Mouse (Mus musculus): Measurements from ENCODE around the gene Coro2a.
A peak's percentile ranks its signal among the peaks of the same experiment; 100 is the strongest.
"Not testable (repeated sequence)": the region's sequence is repeated elsewhere in the genome, so short reads cannot be mapped to it uniquely, and the experiment has no call there.

Gene Coro2a

DNA sequence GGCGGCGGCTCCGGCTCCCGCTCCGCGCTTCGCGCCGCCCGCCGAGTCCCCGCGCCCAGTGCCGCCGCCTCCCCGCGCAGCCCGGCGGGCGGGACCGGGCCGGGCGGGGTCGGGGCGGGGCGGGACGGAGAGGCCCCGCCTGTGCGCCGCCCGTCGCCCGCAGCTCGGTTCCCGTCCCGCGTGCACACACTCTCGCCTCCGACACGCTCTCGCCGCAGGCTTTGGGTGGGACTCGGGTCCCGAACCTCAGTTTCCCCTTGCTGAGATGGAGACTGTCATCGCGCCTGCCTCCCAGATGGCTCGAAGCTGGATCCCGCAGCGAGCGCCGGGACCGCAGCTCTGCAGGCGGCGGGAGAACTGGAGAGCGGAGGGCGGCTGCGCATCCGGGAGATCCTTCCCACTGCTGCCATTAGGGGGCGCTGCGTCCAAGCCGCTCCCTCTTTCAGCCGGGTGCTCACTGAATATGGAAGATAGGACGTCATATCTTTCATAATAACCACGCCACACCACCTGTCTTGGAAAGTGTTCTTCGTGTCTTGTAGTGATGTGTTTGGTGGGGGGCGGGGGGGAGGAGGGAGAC lies at the start of gene Coro2a:
TSS of gene Coro2a (minus strand) at position 359 of the 580 bp plus-strand sequence.
- TF ChIP-seq CTCF (conservative IDR thresholded peaks at IDR 0.05; ENCODE audit: low read length): peak; percentile 62
- no peak for TF ChIP-seq POU5F1 (IDR thresholded peaks at IDR 0.05; ENCODE audit: borderline replicate concordance, low read length)

GRCm38 (mm10) chr4:46650086-46650753 lies 48.2 kb upstream of the Coro2a start, which contains the start of gene Tbc1d2:
Gene Tbc1d2, minus strand, starts transcription at chr4:46650209.
- TF ChIP-seq CTCF (conservative IDR thresholded peaks at IDR 0.05; ENCODE audit: low read length) (no peak), POU5F1 (IDR thresholded peaks at IDR 0.05; ENCODE audit: borderline replicate concordance, low read length) (no peak), NANOG (IDR thresholded peaks at IDR 0.05; ENCODE audit: borderline replicate concordance, low read length) (no peak)
- Histone ChIP-seq H3K4me3 (replicated peaks; ENCODE audit: low read length) (peak within 1 kb of the TSS; percentile 90), H3K36me3 (ENCODE audit: insufficient read depth, low read length) (no peaks in the 10 kb centered on the region; the same call in 1 of the 2 replicates), H3K4me1 (replicated peaks; ENCODE audit: low read depth, low read length) (peaks cover 21% of the 10 kb centered on the region), H3K9me3 (ENCODE audit: low read length) (no peaks in the 10 kb centered on the region), H3K27me3 (ENCODE audit: insufficient read depth, low read length) (peaks cover 22% of the 10 kb centered on the region)

More for the DNA sequence above, at the start of gene Coro2a:
- Histone ChIP-seq H3K27me3 (ENCODE audit: insufficient read depth, low read length) (peaks cover 67% of the 10 kb centered on the region), H3K36me3 (ENCODE audit: insufficient read depth, low read length) (0 out of 2 replicates have a peak, but pooled peaks cover 4% of the 10 kb centered on the region), H3K9me3 (ENCODE audit: low read length) (no peaks in the 10 kb centered on the region), H3K4me3 (replicated peaks; ENCODE audit: low read length) (peak within 1 kb of the TSS; percentile 85), H3K4me1 (replicated peaks; ENCODE audit: low read depth, low read length) (peaks cover 44% of the 10 kb centered on the region)

- Histone ChIP-seq H3K9me3 (ENCODE audit: low read length) (no peaks in the 10 kb centered on the region), H3K27me3 (ENCODE audit: insufficient read depth, low read length) (peaks cover 22% of the 10 kb centered on the region), H3K4me3 (replicated peaks; ENCODE audit: low read length) (peak overlapping the region; percentile 90), H3K36me3 (ENCODE audit: insufficient read depth, low read length) (peaks cover 5% of the 10 kb centered on the region; the same call in 1 of the 2 replicates), H3K4me1 (replicated peaks; ENCODE audit: low read depth, low read length) (peaks cover 21% of the 10 kb centered on the region)
- TF ChIP-seq POU5F1 (IDR thresholded peaks at IDR 0.05; ENCODE audit: borderline replicate concordance, low read length) (no peak), NANOG (IDR thresholded peaks at IDR 0.05; ENCODE audit: borderline replicate concordance, low read length) (no peak), CTCF (conservative IDR thresholded peaks at IDR 0.05; ENCODE audit: low read length) (no peak)
These were observed 47.2 kb upstream of the Coro2a start for GRCm38 (mm10) chr4:46649161-46649560.

GRCm38 (mm10) chr4:46643676-46644112 lies 41.7 kb upstream of the Coro2a start:
- peak overlapping the region; percentile 23; the same call in 1 of the 2 replicates for H3K4me3 ChIP-seq (replicated peaks; ENCODE audit: low read length)
- peaks cover 5% of the 10 kb centered on the region for H3K27me3 ChIP-seq (ENCODE audit: insufficient read depth, low read length)
- H3K4me1 ChIP-seq (replicated peaks; ENCODE audit: low read depth, low read length): peaks cover 29% of the 10 kb centered on the region
- no peaks in the 10 kb centered on the region for H3K9me3 ChIP-seq (ENCODE audit: low read length)
- peaks cover 13% of the 10 kb centered on the region; the same call in 1 of the 2 replicates for H3K36me3 ChIP-seq (ENCODE audit: insufficient read depth, low read length)
- TF ChIP-seq NANOG (IDR thresholded peaks at IDR 0.05; ENCODE audit: borderline replicate concordance, low read length): no peak
- no peak for TF ChIP-seq POU5F1 (IDR thresholded peaks at IDR 0.05; ENCODE audit: borderline replicate concordance, low read length)
- TF ChIP-seq CTCF (conservative IDR thresholded peaks at IDR 0.05; ENCODE audit: low read length): no peak

GRCm38 (mm10) chr4:46642924-46643675 lies 41.1 kb upstream of the Coro2a start:
- peak overlapping the region; percentile 46; the same call in 1 of the 2 replicates for H3K4me3 ChIP-seq (replicated peaks; ENCODE audit: low read length)
- TF ChIP-seq POU5F1 (IDR thresholded peaks at IDR 0.05; ENCODE audit: borderline replicate concordance, low read length): no peak
- TF ChIP-seq CTCF (conservative IDR thresholded peaks at IDR 0.05; ENCODE audit: low read length): no peak
- TF ChIP-seq NANOG (IDR thresholded peaks at IDR 0.05; ENCODE audit: borderline replicate concordance, low read length): no peak

GRCm38 (mm10) chr4:46641283-46641682 lies 39.3 kb upstream of the Coro2a start:
- Histone ChIP-seq H3K27me3 (ENCODE audit: insufficient read depth, low read length) (no peaks in the 10 kb centered on the region), H3K9me3 (ENCODE audit: low read length) (no peaks in the 10 kb centered on the region), H3K36me3 (ENCODE audit: insufficient read depth, low read length) (peaks cover 13% of the 10 kb centered on the region; the same call in 1 of the 2 replicates), H3K4me3 (replicated peaks; ENCODE audit: low read length) (no peak overlapping the region), H3K4me1 (replicated peaks; ENCODE audit: low read depth, low read length) (peaks cover 49% of the 10 kb centered on the region)
- TF ChIP-seq CTCF (conservative IDR thresholded peaks at IDR 0.05; ENCODE audit: low read length) (no peak), NANOG (IDR thresholded peaks at IDR 0.05; ENCODE audit: borderline replicate concordance, low read length) (no peak), POU5F1 (IDR thresholded peaks at IDR 0.05; ENCODE audit: borderline replicate concordance, low read length) (no peak)

More at GRCm38 (mm10) chr4:46642924-46643675, 41.1 kb upstream of the Coro2a start:
- H3K4me1 ChIP-seq (replicated peaks; ENCODE audit: low read depth, low read length): peaks cover 34% of the 10 kb centered on the region
- no peaks in the 10 kb centered on the region; the same call in 1 of the 2 replicates for H3K27me3 ChIP-seq (ENCODE audit: insufficient read depth, low read length)
- no peaks in the 10 kb centered on the region for H3K9me3 ChIP-seq (ENCODE audit: low read length)
- H3K36me3 ChIP-seq (ENCODE audit: insufficient read depth, low read length): peaks cover 13% of the 10 kb centered on the region; the same call in 1 of the 2 replicates

- no peak for TF ChIP-seq NANOG (IDR thresholded peaks at IDR 0.05; ENCODE audit: borderline replicate concordance, low read length)
- TF ChIP-seq POU5F1 (IDR thresholded peaks at IDR 0.05; ENCODE audit: borderline replicate concordance, low read length): no peak
- no peak for TF ChIP-seq CTCF (conservative IDR thresholded peaks at IDR 0.05; ENCODE audit: low read length)
- Histone ChIP-seq H3K9me3 (ENCODE audit: low read length) (no peaks in the 10 kb centered on the region), H3K4me1 (replicated peaks; ENCODE audit: low read depth, low read length) (peaks cover 62% of the 10 kb centered on the region), H3K36me3 (ENCODE audit: insufficient read depth, low read length) (peaks cover 13% of the 10 kb centered on the region; the same call in 1 of the 2 replicates), H3K4me3 (replicated peaks; ENCODE audit: low read length) (no peak overlapping the region), H3K27me3 (ENCODE audit: insufficient read depth, low read length) (no peaks in the 10 kb centered on the region)
These were observed 37.9 kb upstream of the Coro2a start for GRCm38 (mm10) chr4:46639866-46640265.

- H3K27me3 ChIP-seq (ENCODE audit: insufficient read depth, low read length); H3K36me3 ChIP-seq (ENCODE audit: insufficient read depth, low read length); H3K9me3 ChIP-seq (ENCODE audit: low read length): not testable (repeated sequence)
- peaks cover 56% of the 10 kb centered on the region for H3K4me1 ChIP-seq (replicated peaks; ENCODE audit: low read depth, low read length)
- 0 out of 2 replicates have a peak overlapping the region, but pooled peaks have one; percentile 7 for H3K4me3 ChIP-seq (replicated peaks; ENCODE audit: low read length)
These were observed 35.2 kb upstream of the Coro2a start for GRCm38 (mm10) chr4:46637250-46637649.

All from E14TG2a.4 (cell line).